Mouse (Mus musculus) forebrain, embryonic 15.5 days (tissue): ENCODE results near the gene Sim1. TPM values are rescaled to one million over a fixed set of nuclear protein-coding genes. Genes with fewer than 3 reads are reported as not detected.

Experiments used
- ATAC-seq: fragments of 200-750 bp; cut with Nextera tagmentation; replicated peaks from 2 replicates; pipeline ENCODE4 v1.8.0; 2017; ENCODE audit warnings: mild to moderate bottlenecking, moderate TSS enrichment, moderate library complexity
- H3K27ac ChIP-seq: fragments of 300-500 bp; sonication (generic); replicated peaks from 2 replicates; pipeline ENCODE4 v1.5.1; 2015; ENCODE audit warnings: mild to moderate bottlenecking, inconsistent platforms
- H3K27me3 ChIP-seq: fragments of 300-500 bp; sonication (generic); 2 replicates; pipeline ENCODE4 v1.6.1; 2015; ENCODE audit warnings: inconsistent platforms
- H3K36me3 ChIP-seq: fragments of 300-500 bp; sonication (generic); 2 replicates; pipeline ENCODE4 v1.6.1; 2015; ENCODE audit warnings: mild to moderate bottlenecking, inconsistent platforms
- H3K4me1 ChIP-seq: fragments of 300-500 bp; sonication (generic); 2 replicates; pipeline ENCODE4 v1.6.1; 2015; ENCODE audit warnings: inconsistent platforms
- H3K4me2 ChIP-seq: fragments of 300-500 bp; sonication (generic); replicated peaks from 2 replicates; pipeline ENCODE4 v1.6.1; 2015; ENCODE audit warnings: mild to moderate bottlenecking, inconsistent platforms
- H3K4me3 ChIP-seq: fragments of 300-500 bp; sonication (generic); 2 replicates; pipeline ENCODE4 v1.5.1; 2015; ENCODE audit warnings: mild to moderate bottlenecking, inconsistent platforms
- H3K9ac ChIP-seq: fragments of 300-500 bp; sonication (generic); replicated peaks from 2 replicates; pipeline ENCODE4 v1.6.1; 2015; ENCODE audit warnings: mild to moderate bottlenecking, inconsistent platforms
- H3K9me3 ChIP-seq: fragments of 300-500 bp; sonication (generic); 2 replicates; pipeline ENCODE4 v1.6.1; 2016; ENCODE audit warnings: inconsistent platforms
- WGBS: fragments of 180-500 bp; shearing (Covaris S2); methylation state at CpG from one replicate; pipeline ENCODE4 v1.1.7; 2015; ENCODE audit warnings: mixed read lengths; 5-methylcytosine and 5-hydroxymethylcytosine counted together
- polyA plus RNA-seq: library from polyadenylated mRNA; unstranded; fragments of >200 nt; fragmentation: Nextera tagmentation; extraction: Ambion mirVana; gene quantifications from 2 replicates; pipeline ENCODE4 v1.2.1, GENCODE M21; 2015

Sim1 gene
- polyA plus RNA-seq, 1 experiment from 2014 or later, result 1.8 TPM

- ATAC-seq, result peak; percentile 20; the same call in 1 of the 2 replicates
- Histone ChIP-seq H3K9me3 (no peaks in the 10 kb centered on the region), H3K36me3 (no peaks in the 10 kb centered on the region), H3K4me3 (no peak overlapping the region), H3K4me2 (no peak overlapping the region), H3K27ac (no peak overlapping the region), H3K9ac (no peak overlapping the region), H3K27me3 (peaks cover 79% of the 10 kb centered on the region), H3K4me1 (peaks cover 14% of the 10 kb centered on the region)
- WGBS, result 3% methylated on average over 26 of the region's 26 CpGs
Observed at GRCm38 (mm10) chr10:50903846-50904763, 9.6 kb downstream of the Sim1 start.

DNA sequence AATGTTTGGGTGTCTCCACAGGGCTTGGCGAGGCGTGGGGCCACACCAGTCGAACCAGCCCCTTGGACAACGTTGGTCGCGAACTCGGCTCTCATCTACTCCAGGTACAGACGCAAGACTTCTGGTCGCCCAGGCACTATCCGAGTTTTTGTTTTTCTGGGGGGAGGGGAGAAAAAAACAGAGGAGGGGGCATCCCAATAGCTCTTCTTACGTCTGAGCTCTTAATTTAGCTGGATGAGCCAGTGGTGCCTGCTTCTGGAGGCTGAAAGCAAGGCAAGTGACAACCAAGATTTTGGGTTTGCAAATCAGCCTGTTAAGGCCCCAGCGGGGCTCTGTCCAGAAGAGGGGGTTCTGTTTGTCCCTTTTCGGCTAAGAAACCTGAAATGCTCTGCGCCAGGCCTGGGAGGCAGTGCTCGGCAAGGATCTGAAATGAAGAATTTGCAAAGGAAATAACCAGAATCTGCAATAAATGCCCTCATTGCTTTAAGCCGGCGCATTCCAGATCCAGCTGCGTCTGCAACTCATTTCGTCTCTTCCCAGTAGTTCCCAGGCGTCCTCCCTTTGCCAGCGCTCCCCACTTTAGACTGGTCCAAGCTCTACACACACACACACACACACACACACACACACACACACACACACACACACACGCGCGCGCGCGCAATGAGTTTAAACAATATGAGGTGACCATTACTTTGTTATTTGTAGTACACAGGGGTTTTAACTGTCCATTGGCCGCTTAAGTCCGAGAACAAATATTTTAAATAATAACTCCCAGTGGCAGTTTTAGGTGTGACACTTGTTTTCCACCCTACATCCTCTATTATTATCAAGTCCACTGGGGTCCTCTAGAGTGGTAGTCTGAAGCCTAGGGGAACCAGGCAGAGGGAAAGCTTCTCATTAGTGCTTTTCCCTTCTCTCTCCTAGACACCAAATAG lies 10.5 kb downstream of the Sim1 start:
- WGBS, result 5% methylated on average over 29 of the region's 29 CpGs
- no peak overlapping the region for H3K4me2 ChIP-seq
- peaks cover 14% of the 10 kb centered on the region for H3K4me1 ChIP-seq
- no peak overlapping the region for H3K9ac ChIP-seq
- no peaks in the 10 kb centered on the region for H3K36me3 ChIP-seq
- no peak overlapping the region for H3K4me3 ChIP-seq
- peaks cover 86% of the 10 kb centered on the region for H3K27me3 ChIP-seq
- no peak overlapping the region for H3K27ac ChIP-seq
- no peaks in the 10 kb centered on the region for H3K9me3 ChIP-seq
- ATAC-seq, result no peak

DNA sequence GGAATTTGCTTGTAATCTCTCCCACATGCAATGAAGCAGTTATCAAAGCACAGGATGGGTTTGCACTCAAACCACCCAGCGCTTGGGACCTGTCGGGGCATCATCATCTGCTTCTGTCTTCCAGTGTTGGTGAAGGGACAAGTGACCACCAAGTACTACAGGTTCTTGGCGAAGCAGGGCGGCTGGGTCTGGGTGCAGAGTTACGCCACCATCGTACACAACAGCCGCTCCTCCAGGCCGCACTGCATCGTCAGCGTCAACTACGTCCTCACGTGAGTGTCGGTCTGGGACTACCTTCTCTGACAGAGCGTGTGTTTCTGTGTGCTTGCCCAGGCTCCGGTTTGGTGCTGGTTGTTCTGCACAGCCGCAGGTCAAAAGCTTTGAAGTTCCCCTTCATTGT lies 15.8 kb downstream of the Sim1 start:
- no peaks in the 10 kb centered on the region for H3K36me3 ChIP-seq
- H3K4me1 ChIP-seq, result peaks cover 10% of the 10 kb centered on the region
- peak overlapping the region; percentile 23 for H3K4me3 ChIP-seq
- peaks cover 73% of the 10 kb centered on the region for H3K27me3 ChIP-seq
- no peak overlapping the region for H3K9ac ChIP-seq
- WGBS, result 3% methylated on average over 16 of the region's 16 CpGs
- no peak overlapping the region for H3K27ac ChIP-seq
- no peaks in the 10 kb centered on the region for H3K9me3 ChIP-seq
- H3K4me2 ChIP-seq, result peak overlapping the region; percentile 38
- ATAC-seq, result peak; percentile 66; the same call in 1 of the 2 replicates

DNA sequence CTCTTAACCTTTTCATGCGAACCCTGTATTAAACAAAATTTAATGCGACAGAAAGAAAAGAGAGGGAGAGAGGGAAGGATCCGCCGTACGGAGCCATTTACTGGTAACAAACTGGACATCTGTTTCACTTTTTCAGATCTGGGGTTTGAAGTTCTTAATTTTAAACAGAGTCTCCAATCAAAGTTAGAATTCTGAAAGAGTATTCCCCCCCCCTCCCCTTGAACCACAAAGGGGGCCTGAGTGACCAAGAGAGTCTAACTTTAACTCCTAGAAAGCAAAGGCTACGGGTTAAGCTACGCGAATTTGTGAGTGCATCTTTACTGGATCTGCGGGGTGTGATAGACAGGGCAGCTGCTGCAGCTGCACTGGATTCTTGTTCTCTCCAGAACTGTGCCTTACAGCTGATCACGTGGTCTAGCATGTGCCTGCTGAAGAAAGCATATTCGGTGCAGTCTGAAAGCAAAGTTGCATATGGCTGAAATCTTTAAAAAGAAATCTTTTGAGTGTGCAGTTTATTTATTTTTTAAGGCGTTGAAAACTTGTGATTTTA lies 16.4 kb downstream of the Sim1 start:
- ATAC-seq, result peak; percentile 93
- Histone ChIP-seq H3K36me3 (no peaks in the 10 kb centered on the region), H3K4me3 (peak overlapping the region; percentile 23), H3K9me3 (no peaks in the 10 kb centered on the region), H3K4me2 (peak overlapping the region; percentile 38), H3K27ac (no peak overlapping the region), H3K9ac (no peak overlapping the region), H3K27me3 (peaks cover 68% of the 10 kb centered on the region), H3K4me1 (peaks cover 10% of the 10 kb centered on the region)
- WGBS, result 2% methylated on average over 12 of the region's 12 CpGs

DNA sequence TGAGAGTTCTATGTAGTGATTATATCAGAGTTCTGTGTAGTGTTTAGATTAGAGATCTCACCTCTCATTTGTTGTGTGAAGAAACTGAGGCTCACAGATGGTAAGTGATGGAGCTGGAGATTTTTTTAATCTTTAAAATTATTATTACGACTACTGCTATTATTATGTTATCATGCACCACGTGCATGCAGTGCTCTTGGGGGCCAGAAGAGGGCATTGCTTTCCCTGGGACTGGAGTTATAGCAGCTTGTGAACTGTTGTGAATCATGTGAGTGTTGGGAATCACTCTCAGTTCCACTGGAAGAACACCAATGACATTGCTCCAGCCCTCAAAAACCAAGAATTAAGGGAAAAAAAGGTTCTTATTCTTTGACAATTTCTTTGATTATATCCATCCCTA lies 21.1 kb downstream of the Sim1 start:
- 57% methylated on average over 2 of the region's 2 CpGs for WGBS
- Histone ChIP-seq H3K27me3 (peaks cover 21% of the 10 kb centered on the region), H3K4me1 (peaks cover 5% of the 10 kb centered on the region), H3K4me3 (no peak overlapping the region), H3K36me3 (no peaks in the 10 kb centered on the region), H3K4me2 (no peak overlapping the region), H3K27ac (no peak overlapping the region), H3K9ac (no peak overlapping the region), H3K9me3 (no peaks in the 10 kb centered on the region)
- ATAC-seq, result no peak

DNA sequence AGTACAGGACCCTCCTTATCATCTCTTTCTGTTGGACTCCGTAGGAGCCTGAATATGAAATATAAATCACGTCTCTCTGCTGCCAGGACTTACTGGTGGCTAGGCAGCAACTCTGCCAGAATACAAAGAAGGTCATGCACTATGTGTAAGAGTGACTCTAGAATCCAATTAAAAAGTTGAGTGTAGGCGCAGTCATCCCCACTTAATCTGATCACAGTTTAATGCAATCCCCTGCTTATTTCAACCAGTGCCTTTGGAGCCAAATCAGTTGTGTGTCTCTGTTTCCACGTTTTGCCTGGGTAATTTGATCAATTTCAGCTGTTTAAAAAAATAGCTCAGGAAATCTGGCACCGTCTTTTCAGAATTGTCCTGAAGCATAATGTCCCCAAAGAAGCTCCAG lies 34.7 kb downstream of the Sim1 start:
- Histone ChIP-seq H3K36me3 (no peaks in the 10 kb centered on the region), H3K4me2 (no peak overlapping the region), H3K27me3 (no peaks in the 10 kb centered on the region), H3K27ac (no peak overlapping the region), H3K9ac (no peak overlapping the region), H3K4me3 (no peak overlapping the region), H3K4me1 (no peaks in the 10 kb centered on the region), H3K9me3 (no peaks in the 10 kb centered on the region)
- 43% methylated on average over 5 of the region's 5 CpGs for WGBS
- ATAC-seq, result no peak

DNA sequence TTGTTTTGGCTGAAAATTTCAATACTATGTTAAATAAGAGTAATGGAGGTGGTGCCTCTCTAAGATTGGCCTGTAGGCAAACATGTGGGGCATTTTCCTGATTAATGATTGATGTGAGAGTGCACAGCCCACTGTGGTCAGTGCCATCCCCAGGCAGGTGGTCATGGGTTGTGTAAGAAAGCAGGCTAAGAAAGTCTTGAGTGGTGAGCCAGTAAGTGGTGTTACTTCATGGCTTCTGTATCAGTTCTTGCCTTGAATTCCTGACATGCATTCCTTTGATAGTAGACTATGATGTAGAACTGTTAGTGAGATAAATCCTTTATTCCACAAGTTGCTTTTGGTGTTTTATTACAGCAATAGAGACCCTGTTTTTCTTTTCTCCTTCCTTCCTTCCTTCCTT lies 41.1 kb downstream of the Sim1 start:
- Histone ChIP-seq H3K9me3 (no peaks in the 10 kb centered on the region), H3K27ac (no peak overlapping the region), H3K9ac (no peak overlapping the region), H3K27me3 (no peaks in the 10 kb centered on the region), H3K4me2 (no peak overlapping the region), H3K4me3 (no peak overlapping the region), H3K4me1 (no peaks in the 10 kb centered on the region), H3K36me3 (no peaks in the 10 kb centered on the region)
- ATAC-seq, result no peak

GRCm38 (mm10) chr10:50973625-50974024 lies 79.1 kb downstream of the Sim1 start:
- H3K4me1 ChIP-seq, result no peaks in the 10 kb centered on the region
- ATAC-seq, result no peak
- no peak overlapping the region for H3K9ac ChIP-seq
- no peaks in the 10 kb centered on the region for H3K27me3 ChIP-seq
- 84% methylated on average over 1 of the region's 1 CpGs for WGBS
- H3K36me3 ChIP-seq, result no peaks in the 10 kb centered on the region
- H3K9me3 ChIP-seq, result no peaks in the 10 kb centered on the region
- H3K4me3 ChIP-seq, result no peak overlapping the region
- H3K4me2 ChIP-seq, result no peak overlapping the region
- H3K27ac ChIP-seq, result no peak overlapping the region

DNA sequence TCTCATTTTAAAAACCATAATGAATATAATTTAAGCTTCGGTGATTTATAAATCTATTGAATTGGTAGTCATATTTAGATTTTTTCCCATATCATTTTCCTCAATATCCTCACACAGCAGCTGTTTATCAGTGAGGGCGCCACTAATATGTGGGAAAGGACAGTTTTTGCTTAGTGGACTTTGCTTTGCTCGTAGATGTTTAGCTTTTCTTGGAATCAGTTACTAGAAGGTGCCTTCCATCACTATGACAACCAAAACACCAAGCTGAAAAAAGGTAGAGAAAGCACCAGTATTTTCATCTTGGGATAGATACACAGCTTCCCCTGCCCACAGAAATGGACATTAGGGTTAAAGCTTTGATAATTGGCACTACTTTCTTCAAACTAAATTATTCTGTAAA lies 87.3 kb downstream of the Sim1 start:
- Histone ChIP-seq H3K4me1 (no peaks in the 10 kb centered on the region), H3K9ac (no peak overlapping the region), H3K27ac (no peak overlapping the region), H3K36me3 (no peaks in the 10 kb centered on the region), H3K9me3 (no peaks in the 10 kb centered on the region), H3K27me3 (no peaks in the 10 kb centered on the region), H3K4me2 (no peak overlapping the region), H3K4me3 (no peak overlapping the region)
- ATAC-seq, result no peak
- 86% methylated on average over 3 of the region's 3 CpGs for WGBS

DNA sequence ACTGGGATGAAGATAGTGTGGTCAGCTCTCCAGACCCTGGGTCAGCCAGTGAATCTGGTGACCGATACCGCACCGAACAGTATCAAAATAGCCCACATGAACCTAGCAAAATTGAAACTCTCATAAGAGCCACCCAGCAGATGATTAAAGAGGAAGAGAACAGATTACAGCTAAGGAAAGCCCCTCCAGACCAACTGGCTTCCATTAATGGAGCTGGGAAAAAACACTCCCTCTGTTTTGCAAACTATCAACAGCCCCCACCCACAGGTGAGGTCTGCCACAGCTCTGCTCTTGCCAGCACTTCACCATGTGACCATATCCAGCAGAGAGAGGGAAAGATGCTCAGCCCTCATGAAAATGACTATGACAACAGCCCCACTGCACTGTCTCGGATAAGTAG lies 89.1 kb downstream of the Sim1 start:
- no peak for ATAC-seq
- no peak overlapping the region for H3K4me3 ChIP-seq
- no peaks in the 10 kb centered on the region for H3K4me1 ChIP-seq
- H3K4me2 ChIP-seq, result no peak overlapping the region
- 93% methylated on average over 4 of the region's 4 CpGs for WGBS
- no peaks in the 10 kb centered on the region for H3K27me3 ChIP-seq
- no peaks in the 10 kb centered on the region for H3K9me3 ChIP-seq
- H3K9ac ChIP-seq, result no peak overlapping the region
- H3K36me3 ChIP-seq, result no peaks in the 10 kb centered on the region
- H3K27ac ChIP-seq, result no peak overlapping the region

- WGBS, result 22% methylated on average over 3 of the region's 3 CpGs
Observed at GRCm38 (mm10) chr10:51007798-51008197, 113.2 kb downstream of the Sim1 start.

More at GRCm38 (mm10) chr10:51007798-51008197, 113.2 kb downstream of the Sim1 start:
- ATAC-seq, result no peak
- H3K27me3 ChIP-seq, result no peaks in the 10 kb centered on the region
- no peak overlapping the region for H3K27ac ChIP-seq
- no peak overlapping the region for H3K4me3 ChIP-seq
- no peaks in the 10 kb centered on the region for H3K9me3 ChIP-seq
- H3K9ac ChIP-seq, result no peak overlapping the region
- H3K4me2 ChIP-seq, result no peak overlapping the region
- no peaks in the 10 kb centered on the region for H3K36me3 ChIP-seq
- peaks cover 15% of the 10 kb centered on the region for H3K4me1 ChIP-seq
